ENCODE assay signal across 16 mouse cellular contexts in the genomic region with DNA sequence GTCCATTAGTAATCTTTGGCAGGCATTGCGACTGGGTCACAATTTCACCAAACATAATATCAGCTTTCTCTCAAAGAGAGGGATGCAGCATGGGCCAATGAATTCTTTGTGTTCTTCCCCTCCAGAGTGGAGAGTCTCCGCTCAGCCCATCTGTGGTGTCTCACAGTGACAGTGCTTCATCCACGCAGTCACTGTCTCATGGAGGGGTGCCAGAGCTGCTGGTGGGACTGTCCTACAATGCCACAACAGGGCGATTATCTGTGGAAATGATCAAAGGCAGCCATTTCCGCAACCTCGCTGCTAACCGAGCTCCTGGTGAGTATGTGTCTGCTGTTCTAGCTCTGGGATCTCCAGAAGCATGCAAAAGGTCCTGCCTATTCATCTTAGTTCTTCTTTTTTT.
DNase-seq lines count a peak whose midpoint lies in the region; ATAC-seq lines count a peak whose summit lies in the region.
"Had no signal": no experiment of that assay in that cellular context is flagged by ENCODE, and none has a peak within 500 bp of the region (broad histone marks: within the 10 kb centered on the region; RNA-seq: fewer than 3 reads in every experiment).

No protein-coding gene starts in this region.

- no peak overlapping the region for H3K4me2 ChIP-seq in kidney, embryonic 14.5 days (replicated peaks; ENCODE audit: low read depth, low read length)
- H3K4me2 ChIP-seq: limb, embryonic 12.5 days; lung, embryonic 15.5 days had no signal

- H3K27me3 ChIP-seq in kidney, embryonic 14.5 days (ENCODE audit: control insufficient read depth, insufficient read depth, low read length), result no peaks in the 10 kb centered on the region
- H3K27me3 ChIP-seq: limb, embryonic 12.5 days; lung, embryonic 15.5 days had no signal

- ATAC-seq in kidney, embryonic 14.5 days (ENCODE audit: low FRiP score, low TSS enrichment), result no peak
- ATAC-seq: CD4-positive, CD25-positive, alpha-beta regulatory T cell, adult 4 months had no signal

- DNase-seq in kidney, postnatal 10 days, result peak; percentile 24
- peak; percentile 80 to 86 for DNase-seq in cerebellum, postnatal 10 days
- DNase-seq in layer of hippocampus, adult 9-10 months (ENCODE audit: low spot score), result peak; percentile 45
- peak; percentile 50 for DNase-seq in right cerebral cortex, postnatal 14 days
- DNase-seq in testis, postnatal 10 days (ENCODE audit: low spot score), result no peak
- DNase-seq in adrenal gland, postnatal 25 days, result no peak
- DNase-seq in spleen, postnatal 4 days (ENCODE audit: low spot score in 2 of 2), result no peak
- DNase-seq: heart, adult 11 months; heart, postnatal 4 days; thymus, postnatal 4 days had no signal

- WGBS in kidney, embryonic 14.5 days, result 76% methylated on average over 7 of the region's 7 CpGs

- no peak overlapping the region for H3K9ac ChIP-seq in kidney, embryonic 14.5 days (ENCODE audit: low read depth, low read length)
- H3K9ac ChIP-seq: limb, embryonic 12.5 days; lung, embryonic 15.5 days had no signal

- no peaks in the 10 kb centered on the region for H3K9me3 ChIP-seq in kidney, embryonic 14.5 days (ENCODE audit: control insufficient read depth, low read length)
- H3K9me3 ChIP-seq: embryonic facial prominence, embryonic 10.5 days; limb, embryonic 12.5 days; lung, embryonic 15.5 days; midbrain, embryonic 10.5 days had no signal

- no peak overlapping the region for H3K4me3 ChIP-seq in kidney, embryonic 14.5 days (ENCODE audit: low read length)
- H3K4me3 ChIP-seq: embryonic facial prominence, embryonic 10.5 days; limb, embryonic 12.5 days; lung, embryonic 15.5 days; midbrain, embryonic 10.5 days had no signal

- no peaks in the 10 kb centered on the region for H3K36me3 ChIP-seq in kidney, embryonic 14.5 days (ENCODE audit: control insufficient read depth, insufficient read depth, low read length)
- H3K36me3 ChIP-seq: embryonic facial prominence, embryonic 10.5 days; limb, embryonic 12.5 days; lung, embryonic 15.5 days; midbrain, embryonic 10.5 days had no signal

- H3K27ac ChIP-seq in kidney, embryonic 14.5 days (ENCODE audit: low read depth, low read length), result no peak overlapping the region
- H3K27ac ChIP-seq: embryonic facial prominence, embryonic 10.5 days; limb, embryonic 12.5 days; lung, embryonic 15.5 days; midbrain, embryonic 10.5 days had no signal

- no peaks in the 10 kb centered on the region for H3K4me1 ChIP-seq in kidney, embryonic 14.5 days (ENCODE audit: control insufficient read depth, insufficient read depth, low read length)
- H3K4me1 ChIP-seq: embryonic facial prominence, embryonic 10.5 days; limb, embryonic 12.5 days; lung, embryonic 15.5 days; midbrain, embryonic 10.5 days had no signal

Comparison
In these comparisons a context has a peak if more than half of its experiments do, and no peak if none do; other contexts are left out.
1. DNase-seq: peak in kidney, postnatal 10 days (single experiment), cerebellum, postnatal 10 days (2 of 2), layer of hippocampus, adult 9-10 months (single experiment) and right cerebral cortex, postnatal 14 days (single experiment); none in testis, postnatal 10 days (single experiment), adrenal gland, postnatal 25 days (single experiment) and spleen, postnatal 4 days (0 of 2).